Mouse (Mus musculus): ENCODE measurements around the gene Pias3. TPM values are rescaled to one million over a fixed set of nuclear protein-coding genes. Genes with fewer than 3 reads are reported as not detected.
A peak's percentile ranks its signal among the peaks of the same experiment; 100 is the strongest.
"Not testable (repeated sequence)": the region's sequence is repeated elsewhere in the genome, so short reads cannot be mapped to it uniquely, and the experiment has no call there.

The Pias3 gene
- polyA plus RNA-seq, 1 experiment from 2014 or later = 33.9 TPM

DNA sequence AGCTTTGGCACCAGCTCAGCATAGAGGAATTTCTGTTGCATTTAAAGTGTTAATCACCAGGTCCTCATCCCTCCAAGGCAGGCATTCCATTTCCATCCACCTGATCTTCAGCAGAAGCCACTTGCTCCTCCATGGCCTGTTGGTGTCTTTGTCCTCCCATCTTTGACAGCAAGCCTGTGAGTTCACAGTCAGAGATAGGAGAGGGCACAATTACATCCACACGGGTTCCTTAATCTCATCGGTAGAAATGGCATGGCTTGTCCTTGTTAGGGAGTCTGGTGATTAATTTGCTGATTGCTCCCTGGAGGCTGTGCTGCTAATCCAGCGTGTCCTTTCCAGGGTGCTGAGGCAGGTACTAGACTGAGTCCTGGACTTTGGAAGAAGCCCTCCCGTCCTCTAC is 22.7 kb upstream of the Pias3 start:
- peaks cover 18% of the 10 kb centered on the region for H3K27me3 ChIP-seq
- no peaks in the 10 kb centered on the region for H3K9me3 ChIP-seq
- ATAC-seq = no peak
- no peak overlapping the region for H3K27ac ChIP-seq
- 69% methylated on average over 4 of the region's 4 CpGs for WGBS
- H3K36me3 ChIP-seq = no peaks in the 10 kb centered on the region
- H3K4me3 ChIP-seq (replicated peaks) = no peak overlapping the region
- no peak overlapping the region for H3K9ac ChIP-seq (replicated peaks)
- no peak overlapping the region for H3K4me2 ChIP-seq (replicated peaks)
- peaks cover 9% of the 10 kb centered on the region; the same call in 1 of the 2 replicates for H3K4me1 ChIP-seq (replicated peaks)

GRCm38 (mm10) chr3:96674442-96674841 is 21.7 kb upstream of the Pias3 start:
- Histone ChIP-seq H3K4me2 (replicated peaks) (no peak overlapping the region), H3K27ac (no peak overlapping the region), H3K36me3 (no peaks in the 10 kb centered on the region), H3K9me3 (no peaks in the 10 kb centered on the region), H3K9ac (replicated peaks) (no peak overlapping the region), H3K4me3 (replicated peaks) (no peak overlapping the region), H3K27me3 (peaks cover 18% of the 10 kb centered on the region), H3K4me1 (replicated peaks) (peaks cover 9% of the 10 kb centered on the region; the same call in 1 of the 2 replicates)
- 70% methylated on average over 8 of the region's 8 CpGs for WGBS
- no peak for ATAC-seq

- Histone ChIP-seq H3K4me1 (replicated peaks) (peaks cover 5% of the 10 kb centered on the region), H3K36me3 (no peaks in the 10 kb centered on the region), H3K9me3 (no peaks in the 10 kb centered on the region), H3K9ac (replicated peaks) (no peak overlapping the region), H3K4me2 (replicated peaks) (no peak overlapping the region), H3K27ac (no peak overlapping the region), H3K4me3 (replicated peaks) (no peak overlapping the region), H3K27me3 (peaks cover 18% of the 10 kb centered on the region)
- WGBS = 84% methylated on average over 3 of the region's 3 CpGs
- no peak for ATAC-seq
Measured at GRCm38 (mm10) chr3:96675171-96675570, 21.0 kb upstream of the Pias3 start.

DNA sequence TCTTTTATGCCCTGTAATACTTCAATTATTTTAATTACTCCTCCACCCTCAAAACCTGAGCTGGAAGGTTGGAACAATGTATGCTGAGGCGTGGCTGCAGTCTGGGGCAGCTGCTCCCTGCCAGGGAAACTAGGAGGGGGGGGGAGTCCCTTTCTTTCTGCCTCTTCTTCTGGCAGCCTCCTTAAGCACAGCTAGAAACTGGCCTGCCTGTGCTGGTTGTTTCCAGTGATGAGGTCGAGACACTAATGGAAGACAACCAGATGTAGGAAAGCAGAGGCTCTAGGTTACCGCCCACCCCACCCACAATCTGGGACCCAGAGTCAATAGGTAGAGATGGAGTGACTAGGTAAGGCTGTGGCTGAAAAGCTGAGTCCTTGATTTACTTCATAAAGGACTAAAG is 20.5 kb upstream of the Pias3 start:
- Histone ChIP-seq H3K36me3 (no peaks in the 10 kb centered on the region), H3K27me3 (peaks cover 14% of the 10 kb centered on the region), H3K27ac (no peak overlapping the region), H3K4me2 (replicated peaks) (no peak overlapping the region), H3K9ac (replicated peaks) (no peak overlapping the region), H3K4me1 (replicated peaks) (peaks cover 6% of the 10 kb centered on the region; the same call in 1 of the 2 replicates), H3K9me3 (no peaks in the 10 kb centered on the region), H3K4me3 (replicated peaks) (no peak overlapping the region)
- ATAC-seq = no peak
- WGBS = 33% methylated on average over 3 of the region's 3 CpGs

GRCm38 (mm10) chr3:96678456-96678855 is 17.7 kb upstream of the Pias3 start:
- Histone ChIP-seq H3K4me1 (replicated peaks) (peaks cover 6% of the 10 kb centered on the region; the same call in 1 of the 2 replicates), H3K27ac (no peak overlapping the region), H3K9ac (replicated peaks) (no peak overlapping the region), H3K27me3 (0 out of 2 replicates have a peak, but pooled peaks cover 3% of the 10 kb centered on the region), H3K4me2 (replicated peaks) (no peak overlapping the region), H3K9me3 (no peaks in the 10 kb centered on the region), H3K4me3 (replicated peaks) (no peak overlapping the region), H3K36me3 (no peaks in the 10 kb centered on the region)
- ATAC-seq = no peak
- WGBS = 63% methylated on average over 7 of the region's 7 CpGs

GRCm38 (mm10) chr3:96679159-96679674 is 17.0 kb upstream of the Pias3 start:
- peaks cover 9% of the 10 kb centered on the region for H3K27me3 ChIP-seq
- H3K27ac ChIP-seq = no peak overlapping the region
- no peak overlapping the region for H3K4me3 ChIP-seq (replicated peaks)
- H3K36me3 ChIP-seq = no peaks in the 10 kb centered on the region
- no peak overlapping the region for H3K4me2 ChIP-seq (replicated peaks)
- no peak for ATAC-seq
- peaks cover 6% of the 10 kb centered on the region; the same call in 1 of the 2 replicates for H3K4me1 ChIP-seq (replicated peaks)
- no peak overlapping the region for H3K9ac ChIP-seq (replicated peaks)
- WGBS = 17% methylated on average over 5 of the region's 5 CpGs
- H3K9me3 ChIP-seq = no peaks in the 10 kb centered on the region

DNA sequence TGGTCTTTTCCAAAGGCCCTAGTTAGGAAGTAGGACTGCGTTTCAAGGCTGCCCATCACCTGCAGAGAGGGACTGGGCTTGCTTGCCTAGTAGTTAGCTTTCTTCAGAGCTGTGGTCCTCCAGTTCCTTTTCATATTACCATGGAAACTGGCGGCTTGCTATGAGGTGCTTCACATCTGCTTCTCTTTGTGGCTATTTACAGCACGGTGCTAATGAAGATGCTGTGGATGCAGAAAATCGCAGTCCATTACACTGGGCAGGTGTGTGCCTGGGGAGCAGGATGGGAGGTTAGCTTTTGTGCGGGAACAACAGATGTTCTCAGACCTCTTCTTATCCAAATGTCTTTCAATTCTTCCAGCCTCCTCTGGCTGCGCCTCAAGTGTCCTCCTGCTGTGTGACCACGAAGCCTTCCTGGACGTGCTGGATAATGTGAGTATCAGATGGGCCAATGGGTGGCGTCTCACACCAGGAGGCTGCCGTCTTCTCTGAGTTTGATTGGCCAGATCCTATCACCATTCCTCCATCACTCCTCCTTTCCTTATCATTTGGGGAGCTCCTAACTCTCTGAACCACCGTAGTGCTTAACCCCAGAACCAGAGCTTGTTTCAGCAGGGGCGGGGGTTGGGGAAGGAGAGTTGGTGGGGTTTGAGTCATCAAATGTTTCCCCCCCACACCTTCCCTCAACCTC is 15.8 kb upstream of the Pias3 start:
- H3K27ac ChIP-seq = no peak overlapping the region
- H3K4me2 ChIP-seq (replicated peaks) = no peak overlapping the region
- WGBS = 20% methylated on average over 12 of the region's 12 CpGs
- H3K27me3 ChIP-seq = peaks cover 18% of the 10 kb centered on the region
- H3K4me3 ChIP-seq (replicated peaks) = no peak overlapping the region
- H3K9ac ChIP-seq (replicated peaks) = no peak overlapping the region
- H3K4me1 ChIP-seq (replicated peaks) = peaks cover 6% of the 10 kb centered on the region; the same call in 1 of the 2 replicates
- H3K36me3 ChIP-seq = no peaks in the 10 kb centered on the region
- no peaks in the 10 kb centered on the region for H3K9me3 ChIP-seq
- ATAC-seq = peak; percentile 48; the same call in 1 of the 2 replicates

- no peak overlapping the region for H3K4me2 ChIP-seq (replicated peaks)
- WGBS = 86% methylated on average over 3 of the region's 3 CpGs
- H3K36me3 ChIP-seq = no peaks in the 10 kb centered on the region
- H3K27ac ChIP-seq = no peak overlapping the region
- H3K9me3 ChIP-seq = no peaks in the 10 kb centered on the region
- H3K4me1 ChIP-seq (replicated peaks) = peaks cover 6% of the 10 kb centered on the region; the same call in 1 of the 2 replicates
- ATAC-seq = no peak
- H3K4me3 ChIP-seq (replicated peaks) = no peak overlapping the region
- H3K9ac ChIP-seq (replicated peaks) = no peak overlapping the region
- peaks cover 21% of the 10 kb centered on the region for H3K27me3 ChIP-seq
Measured at GRCm38 (mm10) chr3:96683496-96683895, 12.7 kb upstream of the Pias3 start.

- peaks cover 7% of the 10 kb centered on the region for H3K4me1 ChIP-seq (replicated peaks)
- no peaks in the 10 kb centered on the region for H3K9me3 ChIP-seq
- no peak overlapping the region for H3K9ac ChIP-seq (replicated peaks)
- WGBS = 65% methylated on average over 17 of the region's 17 CpGs
- peak overlapping the region; percentile 19; the same call in 1 of the 2 replicates for H3K4me3 ChIP-seq (replicated peaks)
- no peaks in the 10 kb centered on the region for H3K36me3 ChIP-seq
- peak overlapping the region; percentile 47 for H3K4me2 ChIP-seq (replicated peaks)
- H3K27me3 ChIP-seq = peaks cover 22% of the 10 kb centered on the region
- H3K27ac ChIP-seq = no peak overlapping the region
- no peak for ATAC-seq
Measured at GRCm38 (mm10) chr3:96684151-96684821, 11.9 kb upstream of the Pias3 start.

DNA sequence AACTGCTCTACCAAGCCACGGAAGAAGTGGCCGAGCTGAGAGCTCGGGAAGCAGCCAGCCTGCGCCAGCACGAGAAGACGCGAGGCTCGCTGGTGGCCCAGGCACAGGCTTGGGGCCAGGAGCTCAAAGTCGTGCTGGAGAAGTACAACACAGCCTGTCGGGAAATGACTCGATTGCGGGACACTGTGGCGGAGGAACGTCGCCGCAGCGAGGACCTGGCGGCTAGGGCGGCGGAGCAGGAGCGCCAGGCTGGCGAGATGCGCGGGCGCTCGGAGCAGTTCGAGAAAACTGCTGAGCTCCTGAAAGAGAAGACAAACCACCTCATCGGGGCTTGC is 11.4 kb upstream of the Pias3 start:
- Histone ChIP-seq H3K4me1 (replicated peaks) (peaks cover 12% of the 10 kb centered on the region), H3K9me3 (no peaks in the 10 kb centered on the region), H3K9ac (replicated peaks) (no peak overlapping the region), H3K36me3 (no peaks in the 10 kb centered on the region), H3K27me3 (peaks cover 22% of the 10 kb centered on the region), H3K4me3 (replicated peaks) (peak overlapping the region; percentile 19), H3K4me2 (replicated peaks) (peak overlapping the region; percentile 47), H3K27ac (no peak overlapping the region)
- WGBS = 43% methylated on average over 28 of the region's 28 CpGs
- no peak for ATAC-seq

- H3K4me1 ChIP-seq (replicated peaks); H3K36me3 ChIP-seq; H3K4me2 ChIP-seq (replicated peaks); H3K4me3 ChIP-seq (replicated peaks); H3K27ac ChIP-seq; H3K9me3 ChIP-seq; ATAC-seq; H3K9ac ChIP-seq (replicated peaks): not testable (repeated sequence)
- peaks cover 22% of the 10 kb centered on the region for H3K27me3 ChIP-seq
- WGBS = 95% methylated on average over 5 of the region's 5 CpGs
Measured at GRCm38 (mm10) chr3:96686057-96686456, 10.1 kb upstream of the Pias3 start.

DNA sequence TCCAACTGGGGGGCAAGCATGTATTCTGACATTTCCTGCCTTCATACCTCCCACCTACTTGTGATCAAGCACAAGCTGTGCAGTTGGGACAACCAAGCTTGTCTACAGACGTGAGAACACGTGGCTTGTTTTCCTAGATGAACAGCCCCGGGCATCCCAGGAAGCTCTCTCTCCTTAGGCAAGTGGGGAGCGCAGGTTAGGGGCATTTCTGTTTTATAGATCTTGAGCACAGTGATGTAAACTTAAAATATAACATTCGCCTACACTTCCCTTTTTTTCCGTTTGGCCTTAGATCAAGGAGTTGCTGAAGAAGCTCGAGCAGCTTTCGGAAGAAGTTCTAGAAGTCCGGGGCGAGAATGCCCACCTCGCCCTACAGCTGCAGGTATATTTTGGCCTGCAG is 7.3 kb upstream of the Pias3 start:
- 92% methylated on average over 11 of the region's 11 CpGs for WGBS
- no peak overlapping the region for H3K4me2 ChIP-seq (replicated peaks)
- H3K36me3 ChIP-seq = no peaks in the 10 kb centered on the region
- peaks cover 23% of the 10 kb centered on the region for H3K27me3 ChIP-seq
- H3K4me3 ChIP-seq (replicated peaks) = no peak overlapping the region
- H3K27ac ChIP-seq = no peak overlapping the region
- no peak for ATAC-seq
- no peaks in the 10 kb centered on the region for H3K9me3 ChIP-seq
- peaks cover 10% of the 10 kb centered on the region for H3K4me1 ChIP-seq (replicated peaks)
- H3K9ac ChIP-seq (replicated peaks) = no peak overlapping the region

All from midbrain, embryonic 13.5 days (tissue).